Mouse (Mus musculus) skeletal muscle tissue, adult 2 months (tissue): Measurements from ENCODE around the gene Top3b.
"Not testable (repeated sequence)": the region's sequence is repeated elsewhere in the genome, so short reads cannot be mapped to it uniquely, and the experiment has no call there.

ENCODE experiments used
- DNase-seq: peaks from one replicate; pipeline ENCODE4 v3.0.0-alpha.2; 2012; ENCODE audit warnings: low read depth, low spot score

The Top3b gene

GRCm38 (mm10) chr16:16870617-16871331 lies at the start of gene Top3b, which contains the start of gene Vpreb1:
Gene Top3b (plus strand): TSS chr16:16870736.
Gene Vpreb1 (minus strand): TSS chr16:16870843.
- DNase-seq: peak; percentile 89

GRCm38 (mm10) chr16:16825476-16825875 lies 45.1 kb upstream of the Top3b start:
- no peak for DNase-seq

- no peak for DNase-seq
Measured at GRCm38 (mm10) chr16:16826223-16826622, 44.3 kb upstream of the Top3b start.

DNA sequence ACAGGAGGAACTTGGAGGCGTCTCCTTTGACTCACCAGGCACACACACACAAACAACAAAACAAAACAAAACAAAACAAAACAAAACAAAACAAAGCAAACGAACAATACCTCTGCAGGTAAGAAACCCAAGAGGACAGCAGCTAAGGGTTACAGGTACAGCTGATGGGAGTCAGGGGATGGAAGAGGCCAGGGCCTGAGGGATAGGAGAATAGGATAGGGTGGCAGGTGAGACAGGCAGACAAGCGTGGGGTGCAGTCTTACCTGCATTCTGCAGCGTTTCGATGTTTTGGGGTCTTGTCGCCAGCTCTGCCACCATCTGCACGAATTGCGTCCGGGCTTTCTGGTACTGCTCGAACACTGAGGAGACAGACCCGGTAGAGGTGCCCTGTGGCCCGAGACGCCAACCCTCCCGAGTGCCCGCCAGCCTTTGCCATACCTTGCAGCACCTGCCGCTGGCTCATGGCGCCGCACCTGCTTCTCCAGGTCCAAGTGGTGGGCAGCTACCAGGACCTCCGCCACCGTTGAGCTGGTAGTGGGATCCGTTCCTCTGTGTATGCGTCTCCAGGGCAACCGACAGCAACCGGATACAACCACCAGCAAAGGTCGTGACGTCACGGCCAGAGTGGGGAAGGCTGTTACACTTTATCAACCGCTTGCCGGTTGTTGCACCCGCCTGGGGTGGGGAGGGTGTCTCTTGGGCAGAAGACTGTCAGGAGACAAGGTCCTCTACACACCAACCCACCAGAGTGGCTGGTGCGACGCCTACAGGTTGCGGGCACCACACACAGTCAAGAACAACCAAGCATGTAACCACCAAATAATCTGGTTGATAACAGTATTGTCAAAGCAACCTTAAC lies 41.5 kb upstream of the Top3b start, which contains the start of gene Spag6l:
Gene Spag6l (minus strand): TSS at position 700 of the 859 bp plus-strand sequence.
- no peak for DNase-seq

DNA sequence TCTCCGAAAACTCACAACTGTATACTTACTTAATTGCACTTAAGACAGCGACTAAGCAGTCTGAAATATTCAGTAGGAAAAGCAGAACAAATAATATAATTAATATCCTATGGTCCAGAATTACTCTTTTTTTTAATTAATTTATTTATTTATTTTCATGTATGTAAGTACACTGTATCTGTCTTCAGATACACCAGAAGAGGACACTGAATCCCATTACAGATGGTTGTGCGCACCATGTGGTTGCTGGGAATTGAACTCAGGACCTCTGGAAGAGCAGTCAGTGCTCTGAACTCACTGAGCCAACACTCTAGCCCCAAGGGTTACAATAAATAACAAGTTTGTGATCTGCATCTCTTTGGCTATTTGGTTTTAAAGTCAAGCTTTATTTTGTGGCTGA lies 40.9 kb upstream of the Top3b start:
- no peak for DNase-seq

GRCm38 (mm10) chr16:16849196-16849595 lies 21.3 kb upstream of the Top3b start:
- no peak for DNase-seq

DNA sequence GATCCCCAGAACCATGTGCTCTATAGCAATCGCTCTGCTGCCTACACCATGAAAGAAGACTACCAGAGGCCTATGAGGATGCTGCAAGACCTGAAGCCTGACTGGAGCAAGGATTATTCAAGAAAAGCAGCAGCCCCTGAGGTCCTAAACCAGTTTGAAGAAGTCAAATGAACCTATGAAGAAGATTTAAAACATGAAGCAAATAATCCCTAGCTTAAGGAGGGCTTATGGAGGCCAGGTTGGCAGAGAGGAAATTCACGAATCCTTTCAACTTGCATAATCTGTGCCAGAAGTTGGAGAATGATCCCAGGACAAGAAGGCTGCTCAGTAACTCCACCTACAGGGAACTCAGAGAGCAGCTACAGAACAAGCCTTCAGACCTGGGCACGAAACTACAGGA lies 18.1 kb upstream of the Top3b start:
- DNase-seq: no peak

- DNase-seq: no peak
Measured at GRCm38 (mm10) chr16:16854836-16855235, 15.7 kb upstream of the Top3b start.

GRCm38 (mm10) chr16:16855541-16855940 lies 15.0 kb upstream of the Top3b start:
- DNase-seq: no peak

DNA sequence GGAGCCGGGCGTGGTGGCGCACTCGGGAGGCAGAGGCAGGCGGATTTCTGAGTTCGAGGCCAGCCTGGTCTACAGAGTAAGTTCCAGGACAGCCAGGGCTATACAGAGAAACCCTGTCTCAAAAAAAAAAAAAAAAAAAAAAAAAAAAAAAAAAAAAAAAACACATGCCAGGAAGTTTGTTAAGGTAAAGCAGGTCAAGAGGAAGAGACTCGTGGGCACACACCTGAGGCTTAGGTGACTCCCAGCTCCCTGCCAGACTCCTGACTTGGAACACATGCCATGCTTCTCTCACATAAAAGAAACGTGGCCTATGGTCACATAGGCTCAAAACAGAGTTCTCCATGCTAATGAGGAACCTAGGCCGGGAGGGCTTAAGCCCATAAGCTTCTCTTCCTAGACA lies 14.5 kb upstream of the Top3b start:
- not testable (repeated sequence) for DNase-seq

DNA sequence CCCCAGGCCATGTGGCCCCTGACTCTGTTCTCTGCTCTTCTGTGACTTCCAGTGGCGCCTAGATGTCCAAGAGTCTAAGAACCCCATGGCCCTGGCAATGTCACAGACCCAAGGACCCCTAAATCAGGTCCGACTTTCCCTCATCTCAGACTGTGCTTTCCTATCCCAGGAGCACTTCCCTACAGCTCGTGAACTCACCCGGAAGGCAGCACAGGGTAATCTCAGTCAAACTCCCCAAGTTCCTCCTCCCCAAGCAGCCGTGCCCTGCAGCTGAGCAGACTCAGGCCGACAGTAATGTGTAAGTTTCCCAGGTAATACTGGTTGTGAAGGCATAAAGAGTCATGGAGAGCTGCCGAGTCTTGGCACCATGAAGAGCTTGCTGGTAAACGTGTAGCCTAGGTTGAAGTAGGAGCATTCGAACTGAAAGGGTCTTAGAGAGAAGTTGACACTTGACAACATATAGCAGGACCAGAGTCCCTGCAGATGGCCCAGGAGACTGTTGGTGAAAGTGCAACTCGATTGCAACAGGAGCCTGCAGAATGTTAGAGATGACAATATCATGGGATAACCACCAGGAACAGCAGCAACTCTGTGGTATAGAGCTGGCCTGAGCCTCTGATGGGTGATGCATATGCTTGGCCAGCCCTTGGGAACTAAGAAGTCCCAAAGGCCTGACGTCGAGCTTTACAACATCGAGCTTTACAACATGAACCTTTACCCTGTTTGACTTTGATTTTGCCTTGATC lies 13.6 kb upstream of the Top3b start:
- no peak for DNase-seq

GRCm38 (mm10) chr16:16862288-16862687 lies 8.2 kb upstream of the Top3b start:
- DNase-seq: no peak

GRCm38 (mm10) chr16:16863978-16864377 lies 6.6 kb upstream of the Top3b start, which contains the start of gene Igll1:
Gene Igll1 (minus strand): TSS chr16:16863985.
- DNase-seq: no peak

GRCm38 (mm10) chr16:16865217-16865616 lies 5.3 kb upstream of the Top3b start:
- no peak for DNase-seq

DNA sequence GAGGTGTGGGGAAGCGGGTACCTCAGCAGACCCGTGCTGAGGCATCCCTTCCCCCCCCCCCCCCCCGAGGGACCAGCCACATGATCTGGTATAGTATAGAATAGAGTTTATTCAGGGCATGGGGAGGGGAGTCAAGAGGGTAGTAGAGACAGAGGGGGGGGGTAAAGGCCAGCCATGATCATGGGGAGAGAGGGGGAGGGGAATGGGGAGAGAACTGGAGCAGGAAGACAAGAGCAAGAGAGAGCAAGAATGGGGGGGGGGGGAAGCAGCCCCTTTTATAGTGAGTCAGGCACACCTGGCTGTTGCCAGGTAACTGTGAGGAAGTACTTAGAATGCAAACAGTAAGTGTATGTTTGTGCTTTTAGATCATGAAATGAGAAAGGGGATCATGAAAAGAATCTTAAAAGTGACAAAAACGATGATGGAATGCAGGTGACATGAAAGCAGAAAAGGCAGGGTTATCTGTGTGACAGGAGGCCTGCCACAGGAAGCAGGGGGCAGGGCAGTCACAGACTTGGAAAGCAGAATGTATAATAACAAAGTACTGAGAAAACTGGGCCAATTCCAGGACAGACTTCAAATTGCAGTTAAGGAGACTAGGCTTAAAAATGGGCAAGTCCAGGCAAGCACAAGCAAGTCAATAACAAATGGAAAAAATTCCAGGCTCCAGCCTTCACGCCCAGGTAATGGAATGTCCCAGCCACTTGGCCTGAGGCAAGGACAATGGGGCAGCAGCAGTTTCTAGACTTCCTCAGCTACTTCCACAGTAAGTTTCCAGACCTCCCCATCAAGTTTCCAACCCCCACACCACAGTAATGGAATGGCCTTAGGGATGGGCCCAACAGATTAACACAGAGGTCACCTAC lies 4.6 kb upstream of the Top3b start:
- no peak for DNase-seq

GRCm38 (mm10) chr16:16870241-16870616 lies 307 bp upstream of the Top3b start:
- DNase-seq: no peak

DNA sequence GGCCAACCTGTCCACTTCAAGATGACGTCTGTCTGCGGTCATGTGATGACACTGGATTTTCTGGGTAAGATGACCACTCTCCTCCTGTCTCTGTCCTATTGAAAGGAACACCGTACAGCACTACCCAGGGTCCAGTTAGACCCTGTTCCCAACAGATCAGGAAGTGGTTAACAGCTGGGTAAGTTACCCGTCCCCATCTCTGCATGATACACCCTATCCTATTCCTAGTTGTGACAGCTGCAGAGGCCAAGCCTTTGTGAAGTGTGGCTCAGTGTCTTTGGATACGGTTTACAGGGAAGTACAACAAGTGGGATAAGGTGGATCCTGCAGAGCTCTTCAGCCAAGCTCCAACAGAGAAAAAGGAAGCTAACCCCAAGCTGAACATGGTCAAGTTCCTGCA lies 8.5 kb downstream of the Top3b start:
- no peak for DNase-seq

DNA sequence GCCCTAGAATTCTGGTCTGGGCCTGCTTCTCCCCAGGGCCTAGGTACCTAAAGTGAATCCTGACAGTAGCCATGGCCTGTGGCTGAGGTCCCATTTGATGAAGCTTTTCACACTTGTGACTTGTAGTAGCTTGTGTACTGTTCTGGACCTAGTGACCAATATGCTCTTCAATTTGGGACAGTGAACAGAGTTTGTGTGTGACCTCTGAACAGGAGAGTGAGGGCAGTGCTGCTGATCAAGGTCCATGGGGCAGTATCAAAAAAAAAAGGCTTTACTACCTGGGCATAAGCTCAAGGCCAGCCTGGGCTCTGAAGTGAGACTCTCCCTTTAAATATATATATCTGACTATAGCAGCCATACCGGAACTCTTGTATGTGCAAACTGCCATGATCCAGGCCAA lies 17.8 kb downstream of the Top3b start:
- no peak for DNase-seq

DNA sequence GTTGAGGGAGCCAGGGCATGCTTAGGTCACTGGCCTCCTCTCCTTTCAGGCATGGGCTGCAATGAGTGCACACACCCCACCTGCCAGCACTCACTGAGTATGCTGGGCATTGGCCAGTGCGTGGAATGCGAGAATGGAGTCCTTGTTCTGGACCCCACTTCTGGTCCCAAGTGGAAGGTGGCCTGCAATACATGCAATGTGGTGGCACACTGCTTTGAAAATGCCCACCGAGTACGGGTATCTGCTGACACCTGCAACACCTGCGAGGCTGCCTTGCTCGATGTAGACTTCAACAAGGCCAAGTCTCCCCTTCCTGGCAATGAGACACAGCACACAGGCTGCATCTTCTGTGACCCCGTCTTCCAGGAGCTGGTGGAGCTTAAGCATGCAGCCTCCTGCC lies 21.8 kb downstream of the Top3b start:
- DNase-seq: no peak

- DNase-seq: no peak
Measured at GRCm38 (mm10) chr16:16896015-16896381, 25.5 kb downstream of the Top3b start.

DNA sequence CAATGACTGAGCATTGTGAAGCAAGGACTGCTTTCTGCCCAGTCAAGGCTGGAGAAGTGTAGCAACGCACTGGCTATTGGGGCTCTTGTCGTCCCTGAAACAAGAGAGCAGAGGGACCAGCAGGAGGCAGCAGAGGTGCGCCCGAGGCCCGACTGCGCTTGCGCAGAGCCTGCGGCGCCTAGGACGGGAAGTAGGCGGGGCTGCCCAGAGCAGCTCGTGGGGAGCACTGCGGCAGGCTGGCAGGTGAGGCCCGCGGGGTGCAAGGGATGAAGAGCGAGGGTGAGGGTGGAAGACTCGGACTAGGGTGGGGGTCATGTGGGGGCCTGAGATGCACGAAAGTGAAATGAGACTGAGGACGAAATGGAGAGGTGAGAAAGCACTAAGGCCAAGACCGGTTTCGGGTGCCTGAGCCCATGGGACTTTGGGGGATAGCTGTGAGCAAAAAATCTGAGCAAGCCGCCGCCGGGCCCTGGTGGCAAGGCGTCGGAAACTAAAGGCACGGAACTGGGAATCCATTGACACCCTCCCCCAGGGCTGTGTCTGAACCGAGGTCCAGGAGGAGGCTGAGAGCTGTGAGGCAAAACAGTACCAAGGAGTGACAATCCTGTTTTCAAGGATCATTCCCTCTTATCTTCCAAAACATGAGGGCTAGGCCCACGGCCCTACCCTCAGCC lies 26.0 kb downstream of the Top3b start, which contains the start of gene Ppm1f:
Gene Ppm1f (plus strand): TSS at position 88 of the 674 bp plus-strand sequence.
- DNase-seq: peak; percentile 94
